Mouse (Mus musculus): ENCODE measurements around the gene Nkain4. TPM values are rescaled to one million over a fixed set of nuclear protein-coding genes. Genes with fewer than 3 reads are reported as not detected.

Gene Nkain4
- polyA plus RNA-seq, 1 experiment from 2014 or later, result 53.7 TPM

GRCm38 (mm10) chr2:180897857-180898256 is 56.6 kb downstream of the Nkain4 start:
- H3K36me3 ChIP-seq (ENCODE audit: control insufficient read depth, insufficient read depth, low read length), result no peaks in the 10 kb centered on the region
- H3K4me3 ChIP-seq (replicated peaks; ENCODE audit: low read length), result no peak overlapping the region
- peaks cover 40% of the 10 kb centered on the region for H3K27me3 ChIP-seq (ENCODE audit: control insufficient read depth, insufficient read depth, low read length)
- 80% methylated on average over 6 of the region's 6 CpGs for WGBS
- H3K27ac ChIP-seq (ENCODE audit: low read length), result no peak overlapping the region
- ATAC-seq (ENCODE audit: insufficient read depth, low FRiP score), result no peak
- no peak overlapping the region for H3K4me2 ChIP-seq (ENCODE audit: low read depth, low read length)
- no peak overlapping the region for H3K9ac ChIP-seq (ENCODE audit: low read length)
- H3K4me1 ChIP-seq (ENCODE audit: control insufficient read depth, insufficient read depth, low read length), result peaks cover 15% of the 10 kb centered on the region
- no peaks in the 10 kb centered on the region for H3K9me3 ChIP-seq (replicated peaks; ENCODE audit: control insufficient read depth, low read length)

GRCm38 (mm10) chr2:180896819-180897625 is 57.5 kb downstream of the Nkain4 start:
- 68% methylated on average over 15 of the region's 15 CpGs for WGBS
- no peak for ATAC-seq (ENCODE audit: insufficient read depth, low FRiP score)
- Histone ChIP-seq H3K4me1 (ENCODE audit: control insufficient read depth, insufficient read depth, low read length) (peaks cover 18% of the 10 kb centered on the region), H3K27ac (ENCODE audit: low read length) (no peak overlapping the region), H3K4me2 (ENCODE audit: low read depth, low read length) (no peak overlapping the region), H3K36me3 (ENCODE audit: control insufficient read depth, insufficient read depth, low read length) (no peaks in the 10 kb centered on the region), H3K4me3 (replicated peaks; ENCODE audit: low read length) (no peak overlapping the region), H3K9me3 (replicated peaks; ENCODE audit: control insufficient read depth, low read length) (no peaks in the 10 kb centered on the region), H3K27me3 (ENCODE audit: control insufficient read depth, insufficient read depth, low read length) (peaks cover 48% of the 10 kb centered on the region), H3K9ac (ENCODE audit: low read length) (no peak overlapping the region)

GRCm38 (mm10) chr2:180895837-180896525 is 58.5 kb downstream of the Nkain4 start:
- H3K4me3 ChIP-seq (replicated peaks; ENCODE audit: low read length), result no peak overlapping the region
- H3K4me1 ChIP-seq (ENCODE audit: control insufficient read depth, insufficient read depth, low read length), result peaks cover 18% of the 10 kb centered on the region
- no peak overlapping the region for H3K4me2 ChIP-seq (ENCODE audit: low read depth, low read length)
- H3K27ac ChIP-seq (ENCODE audit: low read length), result no peak overlapping the region
- ATAC-seq (ENCODE audit: insufficient read depth, low FRiP score), result no peak
- WGBS, result 72% methylated on average over 11 of the region's 11 CpGs
- peaks cover 59% of the 10 kb centered on the region for H3K27me3 ChIP-seq (ENCODE audit: control insufficient read depth, insufficient read depth, low read length)
- H3K36me3 ChIP-seq (ENCODE audit: control insufficient read depth, insufficient read depth, low read length), result no peaks in the 10 kb centered on the region
- no peaks in the 10 kb centered on the region for H3K9me3 ChIP-seq (replicated peaks; ENCODE audit: control insufficient read depth, low read length)
- H3K9ac ChIP-seq (ENCODE audit: low read length), result no peak overlapping the region

GRCm38 (mm10) chr2:180895321-180895720 is 59.2 kb downstream of the Nkain4 start:
- Histone ChIP-seq H3K36me3 (ENCODE audit: control insufficient read depth, insufficient read depth, low read length) (no peaks in the 10 kb centered on the region), H3K4me3 (replicated peaks; ENCODE audit: low read length) (no peak overlapping the region), H3K4me1 (ENCODE audit: control insufficient read depth, insufficient read depth, low read length) (peaks cover 18% of the 10 kb centered on the region), H3K4me2 (ENCODE audit: low read depth, low read length) (no peak overlapping the region), H3K9ac (ENCODE audit: low read length) (no peak overlapping the region), H3K27ac (ENCODE audit: low read length) (no peak overlapping the region), H3K9me3 (replicated peaks; ENCODE audit: control insufficient read depth, low read length) (no peaks in the 10 kb centered on the region), H3K27me3 (ENCODE audit: control insufficient read depth, insufficient read depth, low read length) (peaks cover 65% of the 10 kb centered on the region)
- no peak for ATAC-seq (ENCODE audit: insufficient read depth, low FRiP score)
- WGBS, result 72% methylated on average over 3 of the region's 3 CpGs

GRCm38 (mm10) chr2:180894734-180895133 is 59.8 kb downstream of the Nkain4 start:
- H3K9ac ChIP-seq (ENCODE audit: low read length), result no peak overlapping the region
- H3K4me3 ChIP-seq (replicated peaks; ENCODE audit: low read length), result peak overlapping the region; percentile 46; the same call in 1 of the 2 replicates
- no peaks in the 10 kb centered on the region for H3K9me3 ChIP-seq (replicated peaks; ENCODE audit: control insufficient read depth, low read length)
- H3K27ac ChIP-seq (ENCODE audit: low read length), result no peak overlapping the region
- peaks cover 18% of the 10 kb centered on the region for H3K4me1 ChIP-seq (ENCODE audit: control insufficient read depth, insufficient read depth, low read length)
- peak overlapping the region; percentile 65; the same call in 1 of the 2 replicates for H3K4me2 ChIP-seq (ENCODE audit: low read depth, low read length)
- H3K36me3 ChIP-seq (ENCODE audit: control insufficient read depth, insufficient read depth, low read length), result no peaks in the 10 kb centered on the region
- 1% methylated on average over 13 of the region's 13 CpGs for WGBS
- peaks cover 71% of the 10 kb centered on the region for H3K27me3 ChIP-seq (ENCODE audit: control insufficient read depth, insufficient read depth, low read length)
- no peak for ATAC-seq (ENCODE audit: insufficient read depth, low FRiP score)

- 0 out of 2 replicates have a peak, but pooled peaks have one; percentile 12 for ATAC-seq (ENCODE audit: insufficient read depth, low FRiP score)
- Histone ChIP-seq H3K9me3 (replicated peaks; ENCODE audit: control insufficient read depth, low read length) (no peaks in the 10 kb centered on the region), H3K36me3 (ENCODE audit: control insufficient read depth, insufficient read depth, low read length) (no peaks in the 10 kb centered on the region), H3K4me3 (replicated peaks; ENCODE audit: low read length) (peak overlapping the region; percentile 46), H3K4me1 (ENCODE audit: control insufficient read depth, insufficient read depth, low read length) (peaks cover 18% of the 10 kb centered on the region), H3K27me3 (ENCODE audit: control insufficient read depth, insufficient read depth, low read length) (peaks cover 77% of the 10 kb centered on the region), H3K27ac (ENCODE audit: low read length) (no peak overlapping the region), H3K4me2 (ENCODE audit: low read depth, low read length) (peak overlapping the region; percentile 65), H3K9ac (ENCODE audit: low read length) (no peak overlapping the region)
- under 1% methylated on average over 57 of the region's 57 CpGs for WGBS
Observed at GRCm38 (mm10) chr2:180894029-180894623, 60.4 kb downstream of the Nkain4 start.

- H3K27ac ChIP-seq (ENCODE audit: low read length), result no peak overlapping the region
- peak overlapping the region; percentile 65 for H3K4me2 ChIP-seq (ENCODE audit: low read depth, low read length)
- H3K36me3 ChIP-seq (ENCODE audit: control insufficient read depth, insufficient read depth, low read length), result no peaks in the 10 kb centered on the region
- H3K9ac ChIP-seq (ENCODE audit: low read length), result no peak overlapping the region
- H3K9me3 ChIP-seq (replicated peaks; ENCODE audit: control insufficient read depth, low read length), result no peaks in the 10 kb centered on the region
- H3K4me1 ChIP-seq (ENCODE audit: control insufficient read depth, insufficient read depth, low read length), result peaks cover 18% of the 10 kb centered on the region
- WGBS, result under 1% methylated on average over 50 of the region's 50 CpGs
- H3K4me3 ChIP-seq (replicated peaks; ENCODE audit: low read length), result peak overlapping the region; percentile 46
- ATAC-seq (ENCODE audit: insufficient read depth, low FRiP score), result peak; percentile 15; the same call in 1 of the 2 replicates
- H3K27me3 ChIP-seq (ENCODE audit: control insufficient read depth, insufficient read depth, low read length), result peaks cover 83% of the 10 kb centered on the region
Observed at GRCm38 (mm10) chr2:180893537-180894028, 60.9 kb downstream of the Nkain4 start.

GRCm38 (mm10) chr2:180892841-180893521 is 61.5 kb downstream of the Nkain4 start:
- H3K36me3 ChIP-seq (ENCODE audit: control insufficient read depth, insufficient read depth, low read length), result no peaks in the 10 kb centered on the region
- no peak overlapping the region for H3K27ac ChIP-seq (ENCODE audit: low read length)
- H3K4me3 ChIP-seq (replicated peaks; ENCODE audit: low read length), result peak overlapping the region; percentile 46
- H3K9ac ChIP-seq (ENCODE audit: low read length), result no peak overlapping the region
- H3K27me3 ChIP-seq (ENCODE audit: control insufficient read depth, insufficient read depth, low read length), result peaks cover 85% of the 10 kb centered on the region
- WGBS, result under 1% methylated on average over 97 of the region's 97 CpGs
- H3K4me1 ChIP-seq (ENCODE audit: control insufficient read depth, insufficient read depth, low read length), result peaks cover 18% of the 10 kb centered on the region
- H3K9me3 ChIP-seq (replicated peaks; ENCODE audit: control insufficient read depth, low read length), result no peaks in the 10 kb centered on the region
- ATAC-seq (ENCODE audit: insufficient read depth, low FRiP score), result no peak
- H3K4me2 ChIP-seq (ENCODE audit: low read depth, low read length), result peak overlapping the region; percentile 65
